Mouse (Mus musculus): ENCODE data around the gene Sbds.

DNA sequence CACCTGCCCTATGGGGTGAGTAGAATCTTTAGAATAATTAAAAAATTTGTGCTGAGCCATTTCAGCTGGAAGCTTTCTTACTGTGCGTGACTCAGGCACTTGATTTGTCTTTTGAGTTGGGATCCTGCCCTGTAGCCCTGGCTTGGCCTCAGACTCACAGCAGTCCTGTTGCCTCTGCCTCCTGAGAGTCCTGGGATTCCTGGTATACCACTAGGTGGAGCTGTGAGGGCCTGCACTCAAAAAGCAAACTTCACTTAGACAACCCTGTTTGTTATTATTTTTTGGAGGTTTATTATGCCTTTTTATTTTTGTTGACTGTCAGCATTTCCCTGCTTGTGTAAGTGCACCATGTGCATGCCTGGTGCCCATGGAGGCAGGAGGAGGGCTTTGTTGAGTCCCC is 12.0 kb upstream of the Sbds start:
- TF ChIP-seq CTCF (IDR thresholded peaks at IDR 0.05; ENCODE audit: extremely low read depth, insufficient read length, insufficient replicate concordance, low read depth, low read length) = peak; percentile 71; the same call in 1 of the 2 replicates
- no peak for TF ChIP-seq POLR2A (IDR thresholded peaks at IDR 0.05; ENCODE audit: low read depth, low read length)
